8 mouse cellular contexts compared by ENCODE assay signal in the genomic region with DNA sequence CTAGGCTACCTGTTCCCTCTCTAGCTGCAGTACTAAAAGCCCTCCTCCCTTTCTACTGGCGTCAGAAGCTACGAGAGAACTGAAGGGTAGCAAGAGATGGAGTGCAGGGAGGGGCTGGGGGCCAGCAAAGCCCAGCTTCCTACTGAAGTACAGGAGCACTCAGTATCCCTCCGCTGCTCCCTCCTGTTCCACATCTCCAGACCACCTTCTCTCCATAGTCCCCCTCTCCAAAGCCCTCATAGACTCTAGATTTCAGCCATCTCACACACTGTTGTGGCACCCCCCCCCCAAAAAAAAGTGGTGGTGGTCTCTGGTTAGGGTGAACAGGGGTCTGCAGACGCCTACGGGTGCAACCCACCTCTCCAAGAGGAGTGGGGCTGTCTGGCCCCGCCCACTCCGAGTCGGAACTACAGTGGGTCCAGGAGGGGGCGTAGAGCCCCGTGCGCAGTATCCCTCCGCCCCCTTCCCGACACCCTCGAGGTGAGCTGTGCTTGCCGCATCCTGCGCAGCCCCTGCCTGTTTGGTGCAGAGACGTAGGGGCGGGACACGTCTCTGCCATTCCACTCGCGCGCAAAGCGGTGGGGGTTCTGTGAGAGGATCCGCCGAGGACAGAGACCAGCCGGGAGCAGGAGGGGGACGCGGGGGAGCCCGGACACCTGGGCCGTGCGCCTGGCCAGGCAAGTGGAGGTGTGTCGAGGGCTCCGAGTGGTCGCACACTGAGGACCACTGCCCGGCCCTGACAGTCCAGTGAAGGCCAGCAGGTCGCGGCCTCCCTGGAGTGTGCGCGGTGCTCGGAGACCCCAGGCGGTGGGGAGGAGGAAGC. TPM values are rescaled to one million over a fixed set of nuclear protein-coding genes. Genes with fewer than 3 reads are reported as not detected.
DNase-seq lines count a peak whose midpoint lies in the region; ATAC-seq lines count a peak whose summit lies in the region.

No protein-coding gene starts in this region.

- peak; percentile 43 for DNase-seq in adipocyte (ENCODE audit: low spot score)
- DNase-seq in embryo, embryonic 10 days (ENCODE audit: low spot score) = peak; percentile 78
- DNase-seq in gastrocnemius, postnatal 25 days = peak; percentile 59
- peak; percentile 70 to 79 for DNase-seq in left cerebral cortex, adult 9 months (ENCODE audit: low spot score in 2 of 2)
- DNase-seq in right cerebral cortex, postnatal 14 days = peak; percentile 76
- DNase-seq in urinary bladder, postnatal 25 days (ENCODE audit: low spot score) = peak; percentile 29

- peak; percentile 96 for ATAC-seq in inflammation-experienced regulatory T-cells, adult 6 months
- peak; percentile 89 for ATAC-seq in megakaryocyte, adult 5-6 weeks (ENCODE audit: poor library complexity, severe bottlenecking)

RNA-seq across cellular contexts. Expression of a gene that starts 46.8 kb away (rescaled TPM):
- total RNA-seq in gastrocnemius, postnatal 25 days (2021) = 1 to 10 TPM; 1.2 to 1.3 TPM
- 1 to 10 TPM; 1.1 to 6.4 (median 4.7) TPM for polyA plus RNA-seq in inflammation-experienced regulatory T-cells, adult 6 months (2017; shearing (Covaris generic))
- not detected in 2 replicates for total RNA-seq in megakaryocyte, adult 5-6 weeks (2015)
- total RNA-seq in megakaryocyte, adult 5-6 weeks (2017) = 0.07 TPM in 1 of 2 replicates, not detected in the other

Comparison
In these comparisons a context has a peak if more than half of its experiments do, and no peak if none do; other contexts are left out.
1. Peak in every context shown above with its lines: DNase-seq and ATAC-seq.